Mouse (Mus musculus): Measurements from ENCODE around the gene Myo16. TPM values are rescaled to one million over a fixed set of nuclear protein-coding genes. Genes with fewer than 3 reads are reported as not detected.
A peak's percentile ranks its signal among the peaks of the same experiment; 100 is the strongest.

Gene Myo16
- total RNA-seq, 2 experiments from 2014 or later = not detected

- no peak for ATAC-seq (replicated peaks; ENCODE audit: low FRiP score, low TSS enrichment, poor library complexity, severe bottlenecking)
Measured at GRCm38 (mm10) chr8:10681926-10682325, 528.2 kb downstream of the Myo16 start.

- peak; percentile 92 for ATAC-seq (replicated peaks; ENCODE audit: low FRiP score, low TSS enrichment, poor library complexity, severe bottlenecking)
Measured at GRCm38 (mm10) chr8:10683088-10683487, 529.4 kb downstream of the Myo16 start.

Other genes with a start within 250 kb of the Myo16 start
- gene Lig4, start 176.2 kb upstream of the Myo16 start, total RNA-seq (2014; fragmentation: Nextera tagmentation) = 2.6 and 3.0 TPM in 2 replicates
- 1.5 and 3.8 TPM in 2 replicates for gene Lig4, start 176.2 kb upstream of the Myo16 start, total RNA-seq (2017)
- 9.2 and 12.8 TPM in 2 replicates for gene Abhd13, start 176.2 kb upstream of the Myo16 start, total RNA-seq (2014; fragmentation: Nextera tagmentation)
- 13.9 and 14.0 TPM in 2 replicates for gene Abhd13, start 176.2 kb upstream of the Myo16 start, total RNA-seq (2017)
- gene Tnfsf13b, start 147.4 kb upstream of the Myo16 start, total RNA-seq (2014; fragmentation: Nextera tagmentation) = 0.20 TPM in 1 of 2 replicates, not detected in the other
- gene Tnfsf13b, start 147.4 kb upstream of the Myo16 start, total RNA-seq (2017) = 0.15 TPM in 1 of 2 replicates, not detected in the other